Mouse (Mus musculus) kidney, adult 2 months (tissue): ENCODE measurements at regions not wholly inside any gene's neighbourhood (a gene's known extent, or its start where the extent isn't known, plus 50 kb on each side); places are given as distances from the start of the nearest gene placed in this dataset.

Experiments used
- CTCF ChIP-seq: fragments of 200-500 bp; conservative IDR thresholded peaks from 2 replicates; pipeline ENCODE4 v1.5.1; 2011; ENCODE audit warnings: low read depth, mild to moderate bottlenecking, control low read depth, low read length, moderate library complexity, mixed read lengths; ENCODE audit not compliant: insufficient read depth, insufficient read length
- POLR2A ChIP-seq: fragments of 200-500 bp; IDR thresholded peaks from one replicate; pipeline ENCODE4 v1.6.1; 2011; ENCODE audit warnings: low read depth, low read length, control low read depth

DNA sequence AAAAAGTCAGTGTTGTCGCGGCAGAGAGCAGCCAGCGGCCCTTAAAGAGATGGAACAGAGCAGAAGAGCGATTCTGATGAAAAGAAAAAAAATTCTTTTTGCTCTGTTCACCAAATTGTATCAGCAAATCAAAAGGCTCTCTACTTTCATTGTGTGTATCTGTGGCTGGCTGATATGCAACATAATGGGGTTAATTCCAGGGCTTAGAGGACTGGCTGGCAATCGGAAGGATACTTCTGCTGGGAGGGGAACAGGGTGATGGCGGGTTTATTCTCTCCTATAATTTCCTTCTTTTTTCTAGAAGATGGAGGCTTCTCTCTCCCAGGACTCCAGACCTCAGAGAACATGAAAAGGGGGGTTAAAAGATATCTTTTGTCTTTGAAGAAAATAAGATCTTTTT is 79.4 kb upstream of the Nxpe4 start:
- no peak for TF ChIP-seq CTCF
- TF ChIP-seq POLR2A: no peak
